Mouse (Mus musculus) Patski (cell line): ENCODE results near the gene Pole4. TPM values are rescaled to one million over a fixed set of nuclear protein-coding genes. Genes with fewer than 3 reads are reported as not detected.

Source experiments
- ATAC-seq: fragments of 100-300 bp; one replicate; pipeline ENCODE4 v1.8.0; 2021
- CTCF ChIA-PET: fragments of 350-600 bp; sonication (Branson Sonifier 250); formaldehyde crosslinking; loops from one replicate; lab custom pipeline; 2022; ENCODE audit warnings: inconsistent platforms; lab: Charles Lee
- POLR2A ChIA-PET: fragments of 350-600 bp; sonication (Branson Sonifier 250); formaldehyde crosslinking; loops from one replicate; lab custom pipeline; 2022; ENCODE audit warnings: antibody characterized with exemption, inconsistent platforms; lab: Charles Lee
- DNase-seq: peaks from one replicate; pipeline ENCODE4 v3.0.0-alpha.2; 2011; ENCODE audit warnings: low read depth, low spot score
- H3K27me3 ChIP-seq: fragments of 371-371 bp; one replicate; pipeline ENCODE4 v1.5.1; 2021
- CTCF ChIP-seq: fragments of 100-300 bp; IDR thresholded peaks from one replicate; pipeline ENCODE4 v1.5.1; 2021
- in situ Hi-C: fragments of 300-500 bp; cut with MboI; formaldehyde crosslinking; loops from 3 replicates; pipeline ENCODE4 v1.11.1; 2018; ENCODE audit warnings: low pct_unique_long_range_greater_than_20kb, mixed read lengths
- polyA plus RNA-seq: library from polyadenylated mRNA; unstranded; gene quantifications from one replicate; pipeline ENCODE4 v1.2.3, GENCODE M21; 2021

Pole4 gene
- polyA plus RNA-seq, 1 experiment from 2014 or later: 64.1 TPM

DNA sequence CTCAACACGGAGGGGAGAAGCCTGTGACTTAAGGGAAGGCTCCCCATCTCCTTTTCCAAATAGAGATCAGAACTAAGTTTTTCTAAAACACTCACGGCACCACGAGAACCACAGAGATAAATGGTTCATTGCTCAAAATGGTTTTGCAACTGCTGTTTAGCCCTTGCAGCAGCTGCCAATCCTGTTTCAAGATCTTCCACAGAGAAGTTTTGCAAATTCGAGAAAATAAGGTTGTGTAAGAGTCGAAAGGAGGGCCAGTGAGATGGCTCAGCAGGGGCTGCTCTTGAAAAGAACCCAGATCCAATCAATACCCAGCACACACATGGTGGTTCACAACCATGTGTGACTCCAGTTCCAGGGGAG, 36.3 kb upstream of the Pole4 start:
- ATAC-seq: no peak
- in situ Hi-C loops: loop anchor here (5.0 to 10.0 kb wide), 2 partner anchors 151 to 233 kb away; no protein-coding TSS in a partner anchor
- DNase-seq: no peak
- H3K27me3 ChIP-seq: no peaks in the 10 kb centered on the region
- no peak for TF ChIP-seq CTCF
- ChIA-PET POLR2A (interaction anchor here (0.6 to 1.9 kb wide), 3 partner anchors 8 to 33 kb away, joined by 3 to 7 read pairs (median 3); partner anchors contain the start of gene Hk2), CTCF (interaction anchor here (1.4 kb wide), 1 partner anchor 29 kb away, joined by 6 read pairs; no protein-coding TSS in a partner anchor)

DNA sequence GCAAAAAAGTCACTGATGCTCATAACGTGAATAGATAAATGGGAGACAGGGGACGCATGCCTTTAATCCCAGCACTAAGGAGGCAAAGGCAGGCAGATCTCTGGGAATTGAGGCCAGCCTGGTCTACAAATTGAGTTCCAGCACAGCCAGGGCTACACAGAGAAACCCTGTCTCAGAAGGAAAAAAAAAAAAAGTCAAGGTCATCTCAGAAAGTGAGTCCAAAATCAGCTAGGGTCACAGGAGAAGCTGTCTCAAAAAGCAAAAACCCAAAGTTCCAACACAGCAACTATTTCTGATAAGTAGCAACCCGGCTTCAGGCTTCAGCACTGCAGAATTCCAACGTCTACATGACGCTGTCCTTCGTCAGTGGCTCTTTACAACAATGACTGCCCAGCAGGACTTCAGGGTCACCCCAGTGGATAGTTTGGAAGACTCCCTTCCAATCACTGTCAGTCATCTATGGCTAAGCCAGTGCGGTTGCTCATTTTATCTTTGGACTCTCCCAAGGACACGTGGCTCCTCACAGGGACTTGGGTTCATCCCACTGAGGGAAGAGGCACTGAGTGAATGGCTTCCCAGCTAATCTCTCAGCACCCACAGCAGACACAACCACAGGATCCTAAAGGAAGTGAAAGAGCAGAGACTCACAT, 35.8 kb upstream of the Pole4 start:
- POLR2A ChIA-PET: interaction anchor here (0.6 to 1.9 kb wide), 3 partner anchors 8 to 33 kb away, joined by 3 to 7 read pairs (median 3); partner anchors contain the start of gene Hk2
- ATAC-seq: no peak
- in situ Hi-C loops: loop anchor here (5.0 to 10.0 kb wide), 2 partner anchors 151 to 234 kb away; no protein-coding TSS in a partner anchor
- DNase-seq: no peak
- no peaks in the 10 kb centered on the region for H3K27me3 ChIP-seq
- TF ChIP-seq CTCF: no peak
- CTCF ChIA-PET: interaction anchor here (0.7 to 1.4 kb wide), 3 partner anchors 15 to 172 kb away, joined by 3 to 6 read pairs (median 4); no protein-coding TSS in a partner anchor

DNA sequence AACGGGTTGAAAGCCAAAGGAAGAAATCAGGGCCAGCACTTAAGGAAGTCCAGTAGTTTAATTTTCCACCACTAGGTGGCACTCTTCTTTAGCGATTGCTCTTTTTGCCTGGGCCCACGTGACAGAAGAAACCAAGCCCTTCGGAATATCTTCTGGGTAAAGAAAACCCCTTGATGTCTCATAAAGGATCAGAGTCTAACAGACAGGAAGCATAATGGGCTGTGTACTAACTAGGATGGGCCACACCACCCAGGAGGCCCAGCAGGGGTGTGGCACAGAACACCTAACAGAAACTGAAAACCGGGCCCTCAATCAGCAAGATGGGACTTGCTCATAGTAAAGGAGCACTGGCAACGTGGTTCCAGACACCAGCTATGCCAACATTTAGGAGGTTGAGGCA, 35.1 kb upstream of the Pole4 start:
- ChIA-PET CTCF (interaction anchor here (0.7 to 1.4 kb wide), 3 partner anchors 16 to 173 kb away, joined by 3 to 6 read pairs (median 4); no protein-coding TSS in a partner anchor), POLR2A (interaction anchor here (1.9 kb wide), 1 partner anchor 34 kb away, joined by 7 read pairs; the partner anchor contains the start of gene Hk2)
- H3K27me3 ChIP-seq: no peaks in the 10 kb centered on the region
- TF ChIP-seq CTCF: no peak
- ATAC-seq (peak; percentile 15), DNase-seq (peak; percentile 65)
- in situ Hi-C loops: loop anchor here (5.0 to 10.0 kb wide), 2 partner anchors 152 to 235 kb away; no protein-coding TSS in a partner anchor

DNA sequence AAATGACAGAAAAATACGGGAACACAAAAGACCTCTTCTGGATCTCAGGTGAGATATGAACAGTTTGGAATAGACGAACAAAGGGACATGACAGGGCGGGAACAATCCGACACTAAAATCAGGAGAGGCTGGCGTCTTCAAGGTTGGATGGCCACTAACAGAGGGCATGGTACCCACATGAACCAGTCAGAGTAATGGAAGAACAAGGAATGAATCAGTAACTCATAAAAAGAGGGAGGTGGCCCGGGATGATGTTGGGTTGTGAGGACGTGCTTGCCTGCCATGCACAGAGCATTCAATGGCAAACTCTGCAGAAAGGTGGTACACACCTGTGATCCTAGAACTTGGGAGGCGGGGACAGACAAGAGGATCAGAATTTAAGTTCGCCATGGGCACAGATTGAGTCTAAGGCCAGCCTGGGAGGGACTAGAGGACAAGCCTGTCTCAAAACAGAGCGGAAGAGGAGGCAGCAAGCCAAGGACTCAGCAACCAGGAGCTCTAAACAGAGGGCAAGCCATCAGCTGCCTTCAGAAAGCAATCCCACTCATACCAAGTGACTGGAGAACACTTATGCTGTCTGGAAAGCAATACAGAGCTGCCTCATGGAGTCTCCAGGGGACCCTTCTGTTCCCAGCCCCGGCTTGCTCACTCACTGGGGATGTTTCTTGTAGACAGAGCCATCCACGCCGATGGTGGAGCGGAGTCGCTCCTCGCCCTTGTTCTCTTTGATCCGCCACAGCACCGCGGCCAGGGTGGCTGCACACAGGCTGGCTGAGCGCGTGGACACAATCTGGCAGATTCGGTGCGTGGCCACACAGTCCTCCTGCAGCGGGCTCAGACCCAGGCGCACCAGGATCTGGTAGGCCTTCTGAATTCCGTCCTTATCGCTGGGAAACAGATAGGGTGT, 32.7 kb upstream of the Pole4 start:
- ATAC-seq: peak; percentile 61
- DNase-seq: no peak
- POLR2A ChIA-PET: interaction anchor here (1.3 kb wide), 1 partner anchor 23 kb away, joined by 3 read pairs; no protein-coding TSS in a partner anchor
- no peaks in the 10 kb centered on the region for H3K27me3 ChIP-seq
- in situ Hi-C loops: loop anchor here (5.0 kb wide), 1 partner anchor 134 kb away; no protein-coding TSS in a partner anchor
- no peak for TF ChIP-seq CTCF
- CTCF ChIA-PET: interaction anchor here (0.7 to 4.9 kb wide), 4 partner anchors 15 to 115 kb away, joined by 3 to 20 read pairs (median 9); no protein-coding TSS in a partner anchor

DNA sequence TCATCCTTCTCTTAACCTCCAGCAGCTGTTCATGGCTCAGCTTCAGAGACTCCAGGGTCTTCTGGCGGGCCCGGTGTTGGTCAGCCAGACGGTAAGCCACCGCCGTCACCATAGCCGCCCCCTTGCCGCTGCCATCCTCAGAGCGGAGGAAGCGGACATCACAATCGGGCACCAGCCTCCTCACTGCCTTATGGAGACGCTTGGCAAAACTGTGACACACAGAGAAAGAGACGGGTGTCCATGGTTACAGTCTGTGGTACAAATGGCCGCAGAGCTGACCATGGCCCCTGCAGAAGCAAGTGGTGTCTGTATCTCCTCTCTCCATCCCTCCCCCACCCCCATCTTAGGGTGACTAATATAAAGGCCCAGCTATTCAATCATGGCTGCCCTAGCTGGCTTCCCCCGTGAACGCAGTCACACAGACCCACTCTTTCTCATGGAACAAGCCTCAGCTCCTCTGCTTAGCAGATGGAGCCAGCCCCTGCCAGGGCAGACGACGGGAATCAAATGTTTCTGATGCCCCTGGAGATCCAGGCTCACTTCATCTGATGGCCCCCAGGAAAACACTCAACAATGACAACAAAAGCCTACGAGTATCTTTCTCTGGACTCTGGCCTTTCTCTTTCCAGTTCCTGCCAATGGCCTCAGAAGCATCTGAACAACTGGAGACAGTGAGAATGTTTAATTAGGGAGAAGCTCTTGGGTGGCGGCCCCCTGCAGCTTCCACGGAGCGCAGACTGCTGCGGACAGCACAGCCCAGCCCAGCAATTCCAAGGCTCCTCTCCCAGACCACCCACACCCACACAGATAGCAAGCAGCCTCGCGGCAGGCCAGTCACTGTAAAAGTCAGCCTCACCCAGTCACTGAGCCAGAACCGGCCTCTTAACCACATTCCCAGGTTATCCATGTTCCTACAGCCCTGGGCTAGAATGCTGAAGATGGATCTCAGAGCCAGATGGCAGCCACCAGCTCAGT, 31.7 kb upstream of the Pole4 start:
- ChIA-PET POLR2A (interaction anchor here (1.3 kb wide), 1 partner anchor 22 kb away, joined by 3 read pairs; no protein-coding TSS in a partner anchor), CTCF (interaction anchor here (0.7 to 4.9 kb wide), 8 partner anchors 10 to 145 kb away, joined by 3 to 20 read pairs (median 4); no protein-coding TSS in a partner anchor)
- no peaks in the 10 kb centered on the region for H3K27me3 ChIP-seq
- peak; percentile 92 for ATAC-seq
- in situ Hi-C loops: loop anchor here (5.0 kb wide), 1 partner anchor 135 kb away; no protein-coding TSS in a partner anchor
- no peak for TF ChIP-seq CTCF
- no peak for DNase-seq

DNA sequence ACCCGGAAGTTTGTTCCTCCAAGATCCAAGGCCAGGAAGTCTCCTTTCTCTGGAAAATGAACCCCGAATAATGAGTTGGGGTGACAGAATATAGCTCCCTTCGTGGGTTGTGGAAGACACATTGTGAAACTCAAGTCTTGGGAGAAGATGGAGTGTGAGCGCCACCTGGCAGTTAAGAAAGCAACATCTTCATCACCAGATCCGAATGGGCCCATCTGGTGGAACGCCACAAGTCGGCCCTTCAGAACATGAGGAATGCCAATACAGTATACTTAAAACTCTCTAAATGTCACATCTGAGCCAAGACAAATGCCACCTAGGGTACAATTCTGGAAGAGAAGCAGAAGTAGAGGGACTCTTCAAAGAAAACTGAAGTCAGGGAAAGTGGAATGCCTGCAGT, 30.2 kb upstream of the Pole4 start:
- no peak for TF ChIP-seq CTCF
- H3K27me3 ChIP-seq: no peaks in the 10 kb centered on the region
- ATAC-seq: no peak
- no peak for DNase-seq
- ChIA-PET CTCF (interaction anchor here (1.1 to 4.9 kb wide), 4 partner anchors 13 to 33 kb away, joined by 3 to 20 read pairs (median 13); no protein-coding TSS in a partner anchor), POLR2A (no interaction called here)
- in situ Hi-C loops: loop anchor here (5.0 kb wide), 1 partner anchor 137 kb away; no protein-coding TSS in a partner anchor

DNA sequence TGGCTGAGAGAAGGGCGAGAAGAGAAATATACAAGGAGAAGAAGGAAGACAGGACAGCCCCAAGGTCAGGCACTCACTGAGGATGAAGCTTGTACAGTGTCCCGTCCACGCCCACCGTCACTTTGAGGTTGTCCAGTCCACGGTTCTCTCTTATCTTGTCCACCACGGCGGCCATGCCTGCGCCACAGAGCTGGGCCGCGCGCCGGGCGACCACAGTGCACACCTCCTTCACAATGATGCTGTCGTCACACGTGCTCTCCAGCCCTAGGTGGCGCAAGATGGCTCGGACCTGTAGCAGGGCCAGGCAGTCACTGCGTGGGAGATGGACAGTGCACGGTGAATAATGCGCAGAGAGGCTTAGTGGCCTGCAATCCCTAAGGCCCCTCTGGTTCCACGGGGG, 23.5 kb upstream of the Pole4 start:
- H3K27me3 ChIP-seq: no peaks in the 10 kb centered on the region
- in situ Hi-C loops: no loop called here
- no peak for DNase-seq
- ChIA-PET POLR2A (no interaction called here), CTCF (no interaction called here)
- ATAC-seq: no peak
- no peak for TF ChIP-seq CTCF

DNA sequence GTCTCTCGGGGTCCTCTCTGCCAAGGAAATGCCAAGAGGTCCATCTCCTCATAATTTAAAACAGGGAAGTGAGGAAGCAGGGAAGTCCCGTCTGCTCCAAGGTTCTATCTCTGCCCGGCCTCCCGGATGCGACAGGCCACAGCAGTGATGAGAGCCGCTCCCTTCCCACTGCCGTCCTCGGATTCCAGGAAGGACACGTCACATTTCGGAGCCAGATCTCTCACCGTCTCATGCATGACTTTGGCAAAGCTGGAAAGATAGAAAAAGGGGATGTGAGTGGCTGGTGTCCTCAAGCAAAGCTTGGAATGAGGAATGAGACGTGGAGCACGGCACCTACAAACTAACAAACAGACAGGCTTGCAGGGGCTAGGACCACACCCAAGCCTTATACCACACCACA, 22.0 kb upstream of the Pole4 start:
- ChIA-PET CTCF (interaction anchor here (0.8 kb wide), 1 partner anchor 9 kb away, joined by 4 read pairs; no protein-coding TSS in a partner anchor), POLR2A (no interaction called here)
- DNase-seq (no peak), ATAC-seq (no peak)
- in situ Hi-C loops: no loop called here
- no peak for TF ChIP-seq CTCF
- no peaks in the 10 kb centered on the region for H3K27me3 ChIP-seq

DNA sequence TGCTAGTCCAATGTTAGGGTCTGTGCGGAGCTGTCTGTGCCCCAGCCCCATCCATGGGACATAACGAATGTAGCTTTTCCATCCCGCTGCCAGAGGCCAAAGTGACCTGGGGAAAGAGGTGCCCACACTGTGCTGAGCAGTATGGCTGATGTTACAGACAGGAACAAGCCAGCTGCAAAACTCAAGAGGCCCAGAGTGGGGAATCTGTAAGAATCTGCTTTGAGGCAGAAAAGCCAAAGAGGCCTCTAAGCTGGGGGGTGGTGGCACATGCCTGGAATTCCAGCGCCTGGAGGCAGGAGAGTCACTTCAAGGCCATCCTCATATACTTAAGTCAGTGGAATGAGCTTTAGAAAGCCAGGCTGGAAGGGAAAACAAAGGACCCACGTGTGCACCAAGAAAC, 18.2 kb upstream of the Pole4 start:
- in situ Hi-C loops: no loop called here
- ChIA-PET POLR2A (no interaction called here), CTCF (interaction anchor here (2.4 to 2.9 kb wide), 3 partner anchors 9 to 20 kb away, joined by 11 to 15 read pairs (median 11); no protein-coding TSS in a partner anchor)
- no peak for TF ChIP-seq CTCF
- peak; percentile 88 for ATAC-seq
- DNase-seq: peak; percentile 39
- no peaks in the 10 kb centered on the region for H3K27me3 ChIP-seq
